Comparison of ENCODE assay signal across 8 mouse cellular contexts in genomic region chr6:125071896-125072279, GRCm38 (mm10). TPM values are rescaled to one million over a fixed set of nuclear protein-coding genes. Genes with fewer than 3 reads are reported as not detected.
DNase-seq lines count a peak whose midpoint lies in the region; ATAC-seq lines count a peak whose summit lies in the region.

No protein-coding gene starts in this region.

- no peak overlapping the region for H3K27ac ChIP-seq in heart, embryonic 12.5 days (ENCODE audit: poor library complexity, severe bottlenecking)
- peak overlapping the region; percentile 78 for H3K27ac ChIP-seq in limb, embryonic 12.5 days

- peak; percentile 45; the same call in 1 of the 2 replicates for ATAC-seq in heart, embryonic 12.5 days (ENCODE audit: insufficient number of reproducible peaks, low FRiP score)
- peak; percentile 59; the same call in 1 of the 2 replicates for ATAC-seq in cerebellum, adult (ENCODE audit: insufficient number of reproducible peaks, low FRiP score, low TSS enrichment)
- ATAC-seq in limb, embryonic 12.5 days (ENCODE audit: insufficient number of reproducible peaks, insufficient read depth, low FRiP score, low TSS enrichment, low read depth) = peak; percentile 54

- H3K27me3 ChIP-seq in heart, embryonic 12.5 days (replicated peaks) = peaks cover 21% of the 10 kb centered on the region
- 0 out of 2 replicates have a peak, but pooled peaks cover 8% of the 10 kb centered on the region for H3K27me3 ChIP-seq in limb, embryonic 12.5 days

- peaks cover 13% of the 10 kb centered on the region for H3K4me1 ChIP-seq in heart, embryonic 12.5 days (replicated peaks)
- H3K4me1 ChIP-seq in limb, embryonic 12.5 days (replicated peaks) = peaks cover 13% of the 10 kb centered on the region

- intact Hi-C loops in heart, postnatal 25 days (cut with DNase I) = no loop called here
- intact Hi-C loops in heart, postnatal 10 days (cut with DNase I) = no loop called here

- H3K4me3 ChIP-seq in heart, embryonic 12.5 days = no peak overlapping the region
- H3K4me3 ChIP-seq in limb, embryonic 12.5 days (replicated peaks) = no peak overlapping the region

- no peak overlapping the region for H3K4me2 ChIP-seq in heart, embryonic 12.5 days
- no peak overlapping the region for H3K4me2 ChIP-seq in limb, embryonic 12.5 days

- 26% methylated on average over 2 of the region's 2 CpGs for WGBS in heart, embryonic 12.5 days
- WGBS in limb, embryonic 12.5 days = 19% methylated on average over 2 of the region's 2 CpGs

- H3K9me3 ChIP-seq in heart, embryonic 12.5 days (replicated peaks) = no peaks in the 10 kb centered on the region
- no peaks in the 10 kb centered on the region for H3K9me3 ChIP-seq in limb, embryonic 12.5 days

- no peak for DNase-seq in heart, postnatal 25 days (ENCODE audit: low spot score)
- peak; percentile 68 for DNase-seq in A20 (ENCODE audit: low read depth, low spot score)
- DNase-seq in heart, postnatal 10 days = peak; percentile 31 to 56
- DNase-seq in right cerebral cortex, adult 2 months (ENCODE audit: low spot score in 2 of 2) = peak; percentile 35 to 51
- DNase-seq in c-Kit-positive CD71-positive TER-119-positive erythroid progenitor cells, embryonic 14.5 days (ENCODE audit: low spot score) = no peak

- H3K36me3 ChIP-seq in heart, embryonic 12.5 days = no peaks in the 10 kb centered on the region
- H3K36me3 ChIP-seq in limb, embryonic 12.5 days = no peaks in the 10 kb centered on the region

- H3K9ac ChIP-seq in heart, embryonic 12.5 days = no peak overlapping the region
- H3K9ac ChIP-seq in limb, embryonic 12.5 days (replicated peaks) = no peak overlapping the region

RNA-seq across cellular contexts. Expression of gene Lpar5, which starts 4.2 kb away (rescaled TPM):
- 0.24 and 0.31 TPM in 2 replicates for polyA plus RNA-seq in heart, embryonic 12.5 days (2016; fragmentation: Nextera tagmentation; extraction: Ambion mirVana)
- not detected for total RNA-seq in heart, postnatal 25 days (2021)
- under 1 TPM; 0.37 to 0.53 TPM for total RNA-seq in heart, postnatal 10 days (2021)
- polyA plus RNA-seq in limb, embryonic 12.5 days (2016; fragmentation: Nextera tagmentation; extraction: Ambion mirVana) = 0.18 and 0.20 TPM in 2 replicates

RNA-seq across cellular contexts. Expression of gene Acrbp, which starts 22.4 kb away (rescaled TPM):
- 5.1 and 6.9 TPM in 2 replicates for polyA plus RNA-seq in heart, embryonic 12.5 days (2016; fragmentation: Nextera tagmentation; extraction: Ambion mirVana)
- 1 to 10 TPM; 2.5 to 4.1 TPM for total RNA-seq in heart, postnatal 25 days (2021)
- 1 to 10 TPM; 2.1 to 2.8 TPM for total RNA-seq in heart, postnatal 10 days (2021)
- 17.6 and 18.3 TPM in 2 replicates for polyA plus RNA-seq in limb, embryonic 12.5 days (2016; fragmentation: Nextera tagmentation; extraction: Ambion mirVana)

RNA-seq across cellular contexts. Expression of gene Chd4, which starts 23.9 kb away (rescaled TPM):
- polyA plus RNA-seq in heart, embryonic 12.5 days (2016; fragmentation: Nextera tagmentation; extraction: Ambion mirVana) = 76.2 and 77.3 TPM in 2 replicates
- total RNA-seq in heart, postnatal 25 days (2021) = 100 to 1,000 TPM; 111 to 116 TPM
- total RNA-seq in heart, postnatal 10 days (2021) = 100 to 1,000 TPM; 170 to 183 TPM
- polyA plus RNA-seq in limb, embryonic 12.5 days (2016; fragmentation: Nextera tagmentation; extraction: Ambion mirVana) = 106 and 109 TPM in 2 replicates

RNA-seq across cellular contexts. Expression of gene Ing4, which starts 32.3 kb away (rescaled TPM):
- polyA plus RNA-seq in heart, embryonic 12.5 days (2016; fragmentation: Nextera tagmentation; extraction: Ambion mirVana) = 76.7 and 81.8 TPM in 2 replicates
- total RNA-seq in heart, postnatal 25 days (2021) = 10 to 100 TPM; 35.0 to 35.6 TPM
- 10 to 100 TPM; 41.8 to 47.3 TPM for total RNA-seq in heart, postnatal 10 days (2021)
- 170 and 177 TPM in 2 replicates for polyA plus RNA-seq in limb, embryonic 12.5 days (2016; fragmentation: Nextera tagmentation; extraction: Ambion mirVana)

RNA-seq across cellular contexts. Expression of gene Nop2, which starts 59.8 kb away (rescaled TPM):
- polyA plus RNA-seq in heart, embryonic 12.5 days (2016; fragmentation: Nextera tagmentation; extraction: Ambion mirVana) = 55.0 and 56.2 TPM in 2 replicates
- total RNA-seq in heart, postnatal 25 days (2021) = 10 to 100 TPM; 19.4 to 20.0 TPM
- 10 to 100 TPM; 23.7 to 25.3 TPM for total RNA-seq in heart, postnatal 10 days (2021)
- polyA plus RNA-seq in limb, embryonic 12.5 days (2016; fragmentation: Nextera tagmentation; extraction: Ambion mirVana) = 65.8 and 72.6 TPM in 2 replicates

Comparison
In these comparisons a context has a peak if more than half of its experiments do, and no peak if none do; other contexts are left out.
1. DNase-seq: peak in A20 (single experiment), heart, postnatal 10 days (2 of 2) and right cerebral cortex, adult 2 months (2 of 2); none in heart, postnatal 25 days (single experiment) and c-Kit-positive CD71-positive TER-119-positive erythroid progenitor cells, embryonic 14.5 days (single experiment).
2. Peak in every context shown above with its lines, with median percentiles within 50 percentile points of each other: ATAC-seq.